Mouse (Mus musculus) left cerebral cortex, adult 9 months (tissue): ENCODE data around the gene Pam.
"Not testable (repeated sequence)": the region's sequence is repeated elsewhere in the genome, so short reads cannot be mapped to it uniquely, and the experiment has no call there.

ENCODE experiments used
- DNase-seq, 2 experiments: peaks; one replicate each; pipeline ENCODE4 v3.0.0; 2022; ENCODE audit warnings: low spot score in 2 of 2

Pam gene

GRCm38 (mm10) chr1:98038252-98038651, 57.2 kb downstream of the Pam start:
- DNase-seq = no peak

- DNase-seq = no peak
Observed at GRCm38 (mm10) chr1:98035736-98036135, 59.7 kb downstream of the Pam start.

GRCm38 (mm10) chr1:98031802-98032201, 63.6 kb downstream of the Pam start:
- peak; percentile 49 to 75 for DNase-seq

DNA sequence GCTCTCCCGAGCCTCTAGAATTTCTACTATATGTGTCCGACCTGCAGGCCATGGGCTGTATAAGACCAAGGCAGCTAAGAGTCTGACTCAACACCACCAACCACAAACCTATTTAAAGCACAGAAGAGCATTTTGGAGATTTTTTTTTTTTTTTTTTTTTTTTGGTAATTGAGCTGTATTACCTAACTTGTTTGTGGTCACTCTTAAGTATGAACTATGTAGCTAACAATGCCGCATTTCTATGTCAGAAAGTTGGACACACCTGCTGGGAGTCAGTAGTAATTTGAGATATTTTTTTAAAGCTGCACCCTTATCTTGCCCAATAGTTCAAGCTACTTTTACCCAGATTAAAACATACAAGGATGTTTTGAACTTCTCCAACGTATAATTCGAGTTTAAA, 66.4 kb downstream of the Pam start:
- DNase-seq = no peak

DNA sequence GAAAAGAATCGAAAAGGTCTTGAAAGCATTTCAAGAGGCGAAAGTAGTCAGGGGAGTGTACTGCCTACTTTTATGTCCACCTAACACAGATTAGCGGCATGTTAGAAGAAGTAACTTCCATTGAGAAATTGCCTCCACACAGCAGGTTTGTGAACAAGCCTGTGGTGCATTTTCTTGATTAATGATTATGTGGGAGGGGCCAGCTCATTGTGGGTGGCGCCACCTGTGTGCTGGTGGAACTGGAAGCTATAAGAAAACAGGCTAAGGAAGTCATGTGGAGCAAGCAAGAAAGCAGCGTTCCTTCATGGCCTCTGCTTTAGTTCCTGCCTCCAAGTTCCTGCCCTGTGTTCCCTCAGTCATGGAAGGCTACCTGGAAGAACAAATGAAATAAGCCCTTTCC, 67.0 kb downstream of the Pam start:
- DNase-seq = no peak

GRCm38 (mm10) chr1:98027959-98028358, 67.5 kb downstream of the Pam start:
- no peak for DNase-seq

DNA sequence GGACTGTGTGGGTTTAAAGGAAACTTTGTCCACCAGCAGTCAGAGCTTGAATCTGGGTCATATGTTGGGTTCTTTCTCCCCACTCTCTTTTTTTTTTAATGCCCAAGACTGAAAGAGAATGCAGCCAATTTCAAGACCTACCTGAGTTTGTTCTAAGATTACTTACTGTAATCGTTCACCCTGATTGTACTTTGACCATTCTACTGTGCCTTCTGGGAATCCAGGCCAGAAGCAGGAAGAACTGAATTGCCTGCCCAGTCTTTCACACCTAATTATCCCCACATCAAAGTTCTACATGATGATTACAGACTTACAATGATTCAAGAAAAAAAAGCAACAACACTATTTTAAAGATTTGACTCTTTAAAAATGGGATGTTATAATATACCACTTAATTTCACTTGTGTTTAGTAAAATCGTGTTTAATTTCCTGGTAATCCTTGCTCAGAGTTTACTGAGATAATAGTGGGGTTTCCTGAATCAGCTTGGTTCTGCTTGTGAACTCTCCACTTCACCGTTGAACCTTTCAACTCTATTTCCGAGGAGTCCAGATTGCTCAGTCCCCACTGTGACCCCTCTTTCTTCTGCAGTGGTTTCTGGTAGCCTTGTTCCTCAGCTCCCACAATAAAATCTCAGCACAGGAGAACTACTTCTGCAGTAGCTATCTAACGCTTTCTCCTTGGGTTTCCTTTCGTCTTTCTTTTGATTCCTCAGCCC, 69.4 kb downstream of the Pam start:
- no peak for DNase-seq

GRCm38 (mm10) chr1:98023866-98024265, 71.6 kb downstream of the Pam start:
- no peak for DNase-seq

DNA sequence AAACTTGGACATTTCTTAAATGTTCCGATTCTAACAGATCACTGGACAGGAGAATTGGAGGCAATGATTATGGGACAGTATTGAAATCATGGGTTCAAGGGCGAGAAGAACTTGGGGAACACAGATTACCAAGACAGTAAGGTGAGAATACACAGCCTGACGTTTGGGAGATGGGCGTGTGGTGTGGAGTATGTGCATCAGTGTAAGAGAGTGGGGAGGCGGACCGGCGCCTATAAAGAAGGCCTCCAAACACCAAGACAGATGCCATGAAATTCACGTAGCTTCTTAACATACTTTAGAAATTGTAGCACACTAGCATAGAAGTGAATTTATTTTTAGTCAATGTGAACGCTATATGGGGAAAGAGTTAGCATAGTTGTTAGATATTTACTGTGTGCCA, 76.5 kb downstream of the Pam start:
- no peak for DNase-seq

- no peak for DNase-seq
Observed at GRCm38 (mm10) chr1:98016004-98016848, 79.2 kb downstream of the Pam start.

DNA sequence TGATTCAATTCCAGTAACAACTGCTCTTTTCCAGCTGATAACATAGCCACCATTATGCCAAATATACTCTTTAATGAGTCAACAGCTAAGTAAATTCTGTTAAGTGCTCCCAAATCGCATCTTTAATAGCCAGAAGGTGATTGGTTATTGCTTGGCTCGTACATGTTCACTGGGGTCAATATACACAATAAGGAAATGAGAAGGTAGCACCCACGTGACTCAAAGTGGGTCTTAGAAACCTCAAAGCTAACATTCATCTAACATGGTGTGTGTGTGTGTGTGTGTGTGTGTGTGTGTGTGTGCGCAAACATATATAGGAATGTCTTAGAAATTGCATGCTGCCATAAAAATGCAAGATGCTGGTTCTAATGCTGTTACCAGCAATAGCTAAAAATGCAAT, 79.9 kb downstream of the Pam start:
- DNase-seq = no peak

- peak; percentile 45 to 84 for DNase-seq
Observed at GRCm38 (mm10) chr1:98002561-98003425, 92.7 kb downstream of the Pam start.

GRCm38 (mm10) chr1:97999465-97999864, 96.0 kb downstream of the Pam start:
- no peak for DNase-seq

DNA sequence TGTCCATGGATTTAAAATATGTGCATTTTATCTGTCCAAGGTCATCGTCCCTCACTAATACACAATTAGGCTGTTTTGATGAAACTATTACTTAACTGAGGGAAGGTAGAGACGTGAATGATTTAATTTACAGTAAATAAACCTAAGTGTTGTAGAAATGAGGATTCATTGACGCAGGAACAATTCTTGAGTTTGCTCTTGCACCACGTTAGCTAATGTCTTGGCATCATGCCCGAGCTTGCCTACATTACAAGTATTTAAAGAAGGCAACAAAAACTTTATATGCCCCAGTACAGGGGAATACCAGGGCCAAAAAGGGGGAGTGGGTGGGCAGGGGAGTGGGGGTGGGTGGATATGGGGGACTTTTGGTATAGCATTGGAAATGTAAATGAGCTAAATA, 96.5 kb downstream of the Pam start:
- DNase-seq = not testable (repeated sequence)

GRCm38 (mm10) chr1:97997088-97997487, 98.4 kb downstream of the Pam start:
- no peak for DNase-seq

- no peak for DNase-seq
Observed at GRCm38 (mm10) chr1:97991976-97992375, 103.5 kb downstream of the Pam start.

DNA sequence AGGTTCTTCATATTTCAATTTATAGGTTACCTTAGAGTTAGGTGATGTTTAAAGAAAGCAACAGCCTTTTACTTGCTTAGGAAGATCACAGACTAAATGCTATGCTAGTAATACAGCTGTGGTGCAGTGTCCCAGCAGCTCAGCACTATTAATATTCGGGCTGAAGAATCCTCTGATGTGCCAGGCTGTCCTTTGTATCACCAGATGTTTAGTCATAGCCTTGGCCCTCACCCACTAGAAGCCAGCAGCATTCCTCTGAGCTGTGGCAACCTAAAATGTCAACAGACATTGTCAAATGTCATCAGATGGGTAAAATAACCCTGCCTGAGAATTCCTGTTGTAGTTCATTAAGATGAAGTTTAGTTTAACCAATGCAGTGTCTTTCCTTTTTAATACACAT, 112.3 kb downstream of the Pam start:
- no peak for DNase-seq

- DNase-seq = no peak
Observed at GRCm38 (mm10) chr1:97979422-97979821, 116.0 kb downstream of the Pam start.

- no peak for DNase-seq
Observed at GRCm38 (mm10) chr1:97977521-97977920, 117.9 kb downstream of the Pam start.

DNA sequence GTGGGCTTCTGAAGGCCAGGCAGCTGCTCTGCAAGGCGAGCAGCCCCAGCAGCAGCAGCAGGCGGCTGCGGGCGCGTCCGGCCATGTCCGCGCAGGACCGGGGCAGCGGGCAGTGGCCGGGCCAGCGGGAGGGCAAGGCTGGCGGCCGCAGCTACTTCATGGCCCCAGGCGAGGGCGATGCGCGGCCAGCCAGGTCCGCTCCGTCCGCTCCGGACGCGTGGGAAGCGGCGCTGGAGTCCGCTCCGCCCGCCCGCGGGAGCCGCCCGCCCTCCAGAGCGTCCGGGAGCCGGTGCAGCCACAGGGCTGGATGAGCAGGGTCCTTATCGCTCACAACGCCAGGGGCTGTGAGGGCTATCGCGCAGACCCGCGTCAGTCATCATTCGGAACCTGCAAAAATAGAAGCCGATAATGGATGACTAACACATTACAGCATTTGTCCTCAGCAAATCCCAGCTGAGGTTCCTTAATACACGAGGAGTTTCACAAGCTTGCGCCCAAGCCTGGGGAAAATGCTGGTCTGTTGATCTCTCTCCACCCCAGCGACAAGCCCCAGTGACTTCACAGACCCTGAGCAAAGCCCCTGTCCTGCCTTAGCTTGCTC, 118.5 kb downstream of the Pam start:
- DNase-seq = peak in 1 of 2 experiments; percentile 56

DNA sequence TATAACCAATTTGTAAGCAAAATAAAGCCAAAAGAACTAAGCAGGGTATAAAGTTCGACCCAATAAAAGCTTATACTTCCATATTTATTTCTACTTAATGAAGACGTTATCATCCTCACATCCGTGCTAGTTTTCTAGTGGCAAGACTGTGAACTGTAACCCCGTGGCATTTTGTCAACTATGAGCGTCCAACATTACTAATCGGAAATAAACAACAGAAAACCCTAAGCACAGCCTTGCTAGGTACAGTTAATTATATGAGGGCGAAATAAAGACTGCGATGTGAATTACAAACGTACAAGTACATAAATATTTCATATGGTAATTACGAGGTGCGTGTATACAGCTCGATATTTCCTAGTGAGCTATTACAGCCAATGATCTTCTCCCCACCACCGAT, 119.4 kb downstream of the Pam start:
- no peak for DNase-seq

DNA sequence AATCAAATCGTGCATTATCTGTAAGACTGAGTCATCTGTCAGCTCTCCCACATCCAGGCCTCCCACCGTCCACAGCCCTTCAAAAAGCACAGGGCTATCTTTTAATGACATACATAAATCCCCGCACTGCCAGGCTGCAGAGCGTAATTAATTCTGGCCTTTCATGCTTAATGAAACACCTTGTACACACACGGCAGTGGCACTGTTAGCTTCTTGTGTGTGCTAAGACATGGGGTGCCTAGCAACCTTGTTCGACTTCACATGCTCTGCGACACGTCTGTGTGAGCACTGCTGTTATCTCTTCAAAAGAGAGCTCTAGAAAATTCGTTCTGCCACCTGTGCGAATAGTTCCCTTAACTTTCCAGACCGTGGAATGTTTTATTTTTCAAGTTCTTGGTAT, 120.5 kb downstream of the Pam start:
- no peak for DNase-seq
